ENCODE assay signal across 15 mouse cellular contexts in genomic region chr2:48123662-48124061, GRCm38 (mm10).
DNase-seq lines count a peak whose midpoint lies in the region; ATAC-seq and TF ChIP-seq lines count a peak whose summit lies in the region.
"Had no signal": no experiment of that assay in that cellular context is flagged by ENCODE, and none has a peak within 500 bp of the region (broad histone marks: within the 10 kb centered on the region; RNA-seq: fewer than 3 reads in every experiment).

No protein-coding gene starts in this region.

- no peaks in the 10 kb centered on the region for H3K79me2 ChIP-seq in heart, adult 2 months (replicated peaks; ENCODE audit: control insufficient read depth, insufficient read depth, low read length)

- no peaks in the 10 kb centered on the region for H3K9me3 ChIP-seq in midbrain, embryonic 14.5 days (ENCODE audit: control insufficient read depth, low read length)
- no peaks in the 10 kb centered on the region for H3K9me3 ChIP-seq in midbrain, embryonic 15.5 days
- H3K9me3 ChIP-seq: hindbrain, embryonic 10.5 days had no signal

- TF ChIP-seq EP300 in heart, adult 2 months (IDR thresholded peaks at IDR 0.05; ENCODE audit: insufficient read depth, low read depth, low read length): no peak

- no peaks in the 10 kb centered on the region for H3K4me1 ChIP-seq in midbrain, embryonic 14.5 days (ENCODE audit: control insufficient read depth, insufficient read depth, low read length)
- no peaks in the 10 kb centered on the region for H3K4me1 ChIP-seq in midbrain, embryonic 15.5 days
- no peaks in the 10 kb centered on the region for H3K4me1 ChIP-seq in heart, adult 2 months (ENCODE audit: control insufficient read depth, insufficient read depth, low read length)
- H3K4me1 ChIP-seq: hindbrain, embryonic 10.5 days had no signal

- ATAC-seq in midbrain, embryonic 14.5 days (ENCODE audit: low FRiP score, low TSS enrichment): no peak
- no peak for ATAC-seq in midbrain, embryonic 15.5 days (replicated peaks)
- no peak for ATAC-seq in megakaryocyte-erythroid progenitor cell, adult 5-6 weeks (replicated peaks; ENCODE audit: low FRiP score, low TSS enrichment, poor library complexity, severe bottlenecking)
- ATAC-seq: activated CD4-positive, CD25-positive, alpha-beta regulatory T cell, adult 4 months; lung, postnatal 0 days had no signal

- H3K27ac ChIP-seq in midbrain, embryonic 14.5 days (replicated peaks; ENCODE audit: low read depth, low read length): no peak overlapping the region
- no peak overlapping the region for H3K27ac ChIP-seq in midbrain, embryonic 15.5 days
- H3K27ac ChIP-seq in heart, adult 2 months: no peak overlapping the region
- H3K27ac ChIP-seq: hindbrain, embryonic 10.5 days had no signal

- H3K4me2 ChIP-seq in midbrain, embryonic 14.5 days (ENCODE audit: low read length): no peak overlapping the region
- no peak overlapping the region for H3K4me2 ChIP-seq in midbrain, embryonic 15.5 days
- H3K4me2 ChIP-seq: heart, embryonic 11.5 days had no signal

- H3K4me3 ChIP-seq in midbrain, embryonic 14.5 days (replicated peaks; ENCODE audit: low read depth, low read length): no peak overlapping the region
- no peak overlapping the region for H3K4me3 ChIP-seq in midbrain, embryonic 15.5 days
- H3K4me3 ChIP-seq in heart, adult 2 months: no peak overlapping the region
- H3K4me3 ChIP-seq: hindbrain, embryonic 10.5 days had no signal

- WGBS in midbrain, embryonic 14.5 days: 38% methylated on average over 7 of the region's 7 CpGs
- 41% methylated on average over 7 of the region's 7 CpGs for WGBS in midbrain, embryonic 15.5 days
- WGBS in heart, adult 2 months: 68% methylated on average over 7 of the region's 7 CpGs

- intact Hi-C loops in heart, adult 2 months (cut with DNase I): no loop called here

- H3K36me3 ChIP-seq in midbrain, embryonic 14.5 days (ENCODE audit: control insufficient read depth, insufficient read depth, low read length): no peaks in the 10 kb centered on the region
- H3K36me3 ChIP-seq in midbrain, embryonic 15.5 days (replicated peaks): no peaks in the 10 kb centered on the region
- no peaks in the 10 kb centered on the region for H3K36me3 ChIP-seq in heart, adult 2 months (ENCODE audit: control insufficient read depth, insufficient read depth, low read length)
- H3K36me3 ChIP-seq: hindbrain, embryonic 10.5 days had no signal

- H3K9ac ChIP-seq in midbrain, embryonic 14.5 days (replicated peaks; ENCODE audit: low read length): no peak overlapping the region
- no peak overlapping the region for H3K9ac ChIP-seq in midbrain, embryonic 15.5 days
- H3K9ac ChIP-seq in heart, adult 2 months (ENCODE audit: low read depth, low read length): no peak overlapping the region

- TF ChIP-seq POLR2A in heart, adult 2 months (IDR thresholded peaks at IDR 0.05; ENCODE audit: insufficient read depth, low read depth, low read length): no peak

- H3K27me3 ChIP-seq in midbrain, embryonic 14.5 days (ENCODE audit: control insufficient read depth, insufficient read depth, low read length): no peaks in the 10 kb centered on the region
- H3K27me3 ChIP-seq in midbrain, embryonic 15.5 days (replicated peaks): no peaks in the 10 kb centered on the region
- H3K27me3 ChIP-seq in heart, adult 2 months (ENCODE audit: control insufficient read depth, insufficient read depth, low read length): no peaks in the 10 kb centered on the region

- DNase-seq in cerebellum, postnatal 14 days: peak; percentile 28 to 57
- DNase-seq in cerebellum, adult 8-10 months: no peak
- peak; percentile 9 for DNase-seq in midbrain, embryonic 14.5 days
- DNase-seq in embryo, embryonic 11.5 days (ENCODE audit: low read depth, low spot score): peak; percentile 3
- peak; percentile 29 to 60 for DNase-seq in layer of hippocampus, postnatal 14 days (ENCODE audit: low spot score in 2 of 2)
- DNase-seq in heart, adult 2 months: no peak
- DNase-seq: B cell, adult 2 months; kidney, adult 18-20 months; thymus, adult 2 months had no signal

- no peak for TF ChIP-seq CTCF in heart, adult 2 months (IDR thresholded peaks at IDR 0.05)

Comparison
In these comparisons a context has a peak if more than half of its experiments do, and no peak if none do; other contexts are left out.
1. DNase-seq: peak in cerebellum, postnatal 14 days (2 of 2), midbrain, embryonic 14.5 days (single experiment), embryo, embryonic 11.5 days (single experiment) and layer of hippocampus, postnatal 14 days (2 of 2); none in cerebellum, adult 8-10 months (single experiment) and heart, adult 2 months (0 of 2).